Mouse (Mus musculus) MEL (cell line): Measurements from ENCODE around the gene Tmprss12. TPM values are rescaled to one million over a fixed set of nuclear protein-coding genes. Genes with fewer than 3 reads are reported as not detected.

Source experiments
- DNase-seq: peaks from one replicate; pipeline ENCODE4 v3.0.0; 2011; ENCODE audit warnings: low read depth, low spot score
- H3K27ac ChIP-seq: 2 replicates; pipeline ENCODE4 v1.5.1; 2012; ENCODE audit warnings: low read depth, mild to moderate bottlenecking, control low read depth, low read length, moderate library complexity; ENCODE audit not compliant: control insufficient read depth
- H3K27me3 ChIP-seq, 2 experiments: fragments of 150-350 bp in 1 of 2; sonication (generic) in 1 of 2; 2 replicates each; pipeline ENCODE4 v1.6.1; 2012; ENCODE audit warnings: low read length in 2 of 2, mild to moderate bottlenecking in 2 of 2, improper control_type of control experiment in 1 of 2, moderate library complexity in 1 of 2; ENCODE audit not compliant: insufficient read depth in 2 of 2, control insufficient read depth in 1 of 2
- H3K36me3 ChIP-seq, 2 experiments: 2 replicates each; pipeline ENCODE4 v1.6.1; 2012 to 2014; ENCODE audit warnings: low read length in 2 of 2, improper control_type of control experiment in 1 of 2, inconsistent platforms in 1 of 2, mild to moderate bottlenecking in 1 of 2; ENCODE audit not compliant: insufficient read depth in 2 of 2, control insufficient read depth in 1 of 2
- H3K4me1 ChIP-seq, 2 experiments: fragments of 150-350 bp in 1 of 2; sonication (generic) in 1 of 2; 2 replicates each; pipeline ENCODE4 v1.6.1; 2012; ENCODE audit warnings: low read length in 2 of 2, improper control_type of control experiment in 1 of 2, mild to moderate bottlenecking in 1 of 2; ENCODE audit not compliant: insufficient read depth in 2 of 2, control insufficient read depth in 1 of 2
- H3K4me3 ChIP-seq, 2 experiments: fragments of 150-350 bp in 1 of 2; sonication (generic) in 1 of 2; 2 replicates each; pipeline ENCODE4 v1.5.1; 2012; ENCODE audit warnings: low read depth in 2 of 2, low read length in 2 of 2, mild to moderate bottlenecking in 2 of 2, moderate library complexity in 2 of 2, control low read depth in 1 of 2, improper control_type of control experiment in 1 of 2; ENCODE audit not compliant: control insufficient read depth in 1 of 2, insufficient read depth in 1 of 2
- H3K79me2 ChIP-seq: 2 replicates; pipeline ENCODE4 v1.6.1; 2012; ENCODE audit warnings: mild to moderate bottlenecking, low read length, moderate library complexity; ENCODE audit not compliant: control insufficient read depth, poor library complexity, insufficient read depth
- H3K9ac ChIP-seq: 2 replicates; pipeline ENCODE4 v1.6.1; 2012; ENCODE audit warnings: low read depth, mild to moderate bottlenecking, control low read depth, low read length, moderate library complexity; ENCODE audit not compliant: control insufficient read depth, poor library complexity, severe bottlenecking
- H3K9me3 ChIP-seq: fragments of 150-350 bp; sonication (generic); replicated peaks from 2 replicates; pipeline ENCODE4 v1.6.1; 2012; ENCODE audit warnings: mild to moderate bottlenecking, low read length, improper control_type of control experiment, moderate library complexity; ENCODE audit not compliant: insufficient read depth
- CHD1 ChIP-seq: IDR thresholded peaks from 2 replicates; pipeline ENCODE4 v1.6.1; 2012; ENCODE audit warnings: low read depth, mild to moderate bottlenecking, inconsistent platforms, low read length, improper control_type of control experiment
- CHD2 ChIP-seq: IDR thresholded peaks from 2 replicates; pipeline ENCODE4 v1.6.1; 2011; ENCODE audit warnings: low read length, improper control_type of control experiment
- CTCF ChIP-seq, 3 experiments: IDR thresholded peaks in 2 of 3; conservative IDR thresholded peaks in 1 of 3; 2 replicates each; pipeline ENCODE4 v1.5.1; 2011 to 2012; ENCODE audit warnings: low read length in 3 of 3, low read depth in 2 of 3, mild to moderate bottlenecking in 2 of 3, improper control_type of control experiment in 1 of 3, inconsistent platforms in 1 of 3, mixed read lengths in 1 of 3, moderate library complexity in 1 of 3; ENCODE audit not compliant: control insufficient read depth in 1 of 3, insufficient read depth in 1 of 3, poor library complexity in 1 of 3, severe bottlenecking in 1 of 3
- E2F4 ChIP-seq: IDR thresholded peaks from 2 replicates; pipeline ENCODE4 v1.6.1; 2011; ENCODE audit warnings: low read depth, low read length, improper control_type of control experiment, borderline replicate concordance
- ELF1 ChIP-seq: IDR thresholded peaks from 2 replicates; pipeline ENCODE4 v1.6.1; 2014; ENCODE audit warnings: low read depth, mild to moderate bottlenecking, inconsistent platforms, low read length, improper control_type of control experiment, moderate library complexity
- ETS1 ChIP-seq: IDR thresholded peaks from 2 replicates; pipeline ENCODE4 v1.6.1; 2012; ENCODE audit warnings: low read depth, mild to moderate bottlenecking, inconsistent platforms, low read length, improper control_type of control experiment, moderate library complexity
- GABPA ChIP-seq: IDR thresholded peaks from 2 replicates; pipeline ENCODE4 v1.6.1; 2012; ENCODE audit warnings: low read depth, mild to moderate bottlenecking, inconsistent platforms, low read length, improper control_type of control experiment, moderate library complexity
- GATA1 ChIP-seq: IDR thresholded peaks from 2 replicates; pipeline ENCODE4 v1.6.1; 2011; ENCODE audit warnings: low read depth, low read length, improper control_type of control experiment
- HCFC1 ChIP-seq: IDR thresholded peaks from 2 replicates; pipeline ENCODE4 v1.6.1; 2012; ENCODE audit warnings: low read depth, mild to moderate bottlenecking, inconsistent platforms, low read length, improper control_type of control experiment, moderate library complexity
- JUND ChIP-seq: IDR thresholded peaks from 2 replicates; pipeline ENCODE4 v1.6.1; 2011; ENCODE audit warnings: low read depth, mild to moderate bottlenecking, improper control_type of control experiment, low read length
- KAT2A ChIP-seq: conservative IDR thresholded peaks from 2 replicates; pipeline ENCODE4 v1.6.1; 2012; ENCODE audit warnings: low read depth, low read length, improper control_type of control experiment, inconsistent platforms
- MAFK ChIP-seq: IDR thresholded peaks from 2 replicates; pipeline ENCODE4 v1.6.1; 2011; ENCODE audit warnings: low read depth, mild to moderate bottlenecking, low read length, improper control_type of control experiment, borderline replicate concordance
- MAX ChIP-seq: IDR thresholded peaks from 2 replicates; pipeline ENCODE4 v1.6.1; 2011; ENCODE audit warnings: low read length, improper control_type of control experiment
- MAZ ChIP-seq: IDR thresholded peaks from 2 replicates; pipeline ENCODE4 v1.6.1; 2012; ENCODE audit warnings: low read depth, mild to moderate bottlenecking, inconsistent platforms, low read length, improper control_type of control experiment
- MEF2A ChIP-seq: IDR thresholded peaks from 2 replicates; pipeline ENCODE4 v1.6.1; 2014; ENCODE audit warnings: low read depth, mild to moderate bottlenecking, inconsistent platforms, low read length, improper control_type of control experiment; ENCODE audit not compliant: poor library complexity, insufficient replicate concordance, severe bottlenecking; ENCODE audit errors: extremely low read depth
- MYB ChIP-seq: IDR thresholded peaks from 2 replicates; pipeline ENCODE4 v1.6.1; 2011; ENCODE audit warnings: mild to moderate bottlenecking, low read depth, low read length, improper control_type of control experiment
- MYC ChIP-seq: IDR thresholded peaks from 2 replicates; pipeline ENCODE4 v1.6.1; 2011; ENCODE audit warnings: low read depth, mild to moderate bottlenecking, low read length, improper control_type of control experiment, moderate library complexity
- NELFE ChIP-seq: IDR thresholded peaks from 2 replicates; pipeline ENCODE4 v1.6.1; 2011; ENCODE audit warnings: low read depth, low read length, improper control_type of control experiment
- NRF1 ChIP-seq: IDR thresholded peaks from 2 replicates; pipeline ENCODE4 v1.6.1; 2014; ENCODE audit warnings: low read depth, mild to moderate bottlenecking, inconsistent platforms, low read length, improper control_type of control experiment, moderate library complexity; ENCODE audit not compliant: poor library complexity, insufficient read depth, severe bottlenecking
- POLR2A ChIP-seq, 2 experiments: IDR thresholded peaks; 2 replicates each; pipeline ENCODE4 v1.6.1; 2011 to 2012; ENCODE audit warnings: low read length in 2 of 2, mild to moderate bottlenecking in 2 of 2, control low read depth in 1 of 2, improper control_type of control experiment in 1 of 2, low read depth in 1 of 2, moderate library complexity in 1 of 2; ENCODE audit not compliant: control insufficient read depth in 1 of 2, insufficient read depth in 1 of 2, poor library complexity in 1 of 2
- POLR2AphosphoS2 ChIP-seq: IDR thresholded peaks from 2 replicates; pipeline ENCODE4 v1.6.1; 2011; ENCODE audit warnings: low read length, improper control_type of control experiment
- POLR2AphosphoS5 ChIP-seq: IDR thresholded peaks from 2 replicates; pipeline ENCODE4 v1.6.1; 2012; ENCODE audit warnings: low read depth, borderline replicate concordance, mild to moderate bottlenecking, inconsistent platforms, low read length, moderate library complexity, mixed read lengths
- RAD21 ChIP-seq: IDR thresholded peaks from 2 replicates; pipeline ENCODE4 v1.6.1; 2011; ENCODE audit warnings: mild to moderate bottlenecking, low read depth, low read length, improper control_type of control experiment
- RCOR1 ChIP-seq: IDR thresholded peaks from 2 replicates; pipeline ENCODE4 v1.6.1; 2012; ENCODE audit warnings: low read depth, mild to moderate bottlenecking, inconsistent platforms, low read length, improper control_type of control experiment
- SIN3A ChIP-seq: IDR thresholded peaks from 2 replicates; pipeline ENCODE4 v1.6.1; 2012; ENCODE audit warnings: low read length, improper control_type of control experiment, inconsistent platforms
- SMC3 ChIP-seq: IDR thresholded peaks from 2 replicates; pipeline ENCODE4 v1.6.1; 2011; ENCODE audit warnings: low read depth, low read length, improper control_type of control experiment
- TAL1 ChIP-seq: IDR thresholded peaks from 2 replicates; pipeline ENCODE4 v1.6.1; 2012; ENCODE audit warnings: mild to moderate bottlenecking, inconsistent platforms, low read length, moderate library complexity, mixed read lengths
- TBP ChIP-seq: IDR thresholded peaks from 2 replicates; pipeline ENCODE4 v1.8.0; 2011; ENCODE audit warnings: low read depth, low read length, improper control_type of control experiment
- TCF12 ChIP-seq: IDR thresholded peaks from 2 replicates; pipeline ENCODE4 v1.6.1; 2014; ENCODE audit warnings: low read depth, mild to moderate bottlenecking, inconsistent platforms, low read length, improper control_type of control experiment, moderate library complexity
- UBTF ChIP-seq: IDR thresholded peaks from 2 replicates; pipeline ENCODE4 v1.6.1; 2012; ENCODE audit warnings: low read depth, mild to moderate bottlenecking, inconsistent platforms, low read length, improper control_type of control experiment, moderate library complexity, borderline replicate concordance; ENCODE audit not compliant: insufficient read depth
- USF1 ChIP-seq: IDR thresholded peaks from 2 replicates; pipeline ENCODE4 v1.6.1; 2014; ENCODE audit warnings: low read depth, mild to moderate bottlenecking, inconsistent platforms, low read length, improper control_type of control experiment, moderate library complexity
- USF2 ChIP-seq, 2 experiments: IDR thresholded peaks; 2 replicates each; pipeline ENCODE4 v1.6.1; 2011 to 2012; ENCODE audit warnings: improper control_type of control experiment in 2 of 2, low read length in 2 of 2, borderline replicate concordance in 1 of 2, inconsistent platforms in 1 of 2, low read depth in 1 of 2, mild to moderate bottlenecking in 1 of 2; ENCODE audit not compliant: insufficient read depth in 1 of 2
- ZC3H11A ChIP-seq: IDR thresholded peaks from 2 replicates; pipeline ENCODE4 v1.6.1; 2012; ENCODE audit warnings: low read depth, mild to moderate bottlenecking, inconsistent platforms, low read length, improper control_type of control experiment
- ZKSCAN1 ChIP-seq: IDR thresholded peaks from 2 replicates; pipeline ENCODE4 v1.6.1; 2012; ENCODE audit warnings: low read depth, mild to moderate bottlenecking, inconsistent platforms, low read length, improper control_type of control experiment, moderate library complexity
- ZMIZ1 ChIP-seq: IDR thresholded peaks from 2 replicates; pipeline ENCODE4 v1.6.1; 2012; ENCODE audit warnings: low read depth, mild to moderate bottlenecking, inconsistent platforms, low read length, improper control_type of control experiment, moderate library complexity
- ZNF384 ChIP-seq: IDR thresholded peaks from 2 replicates; pipeline ENCODE4 v1.6.1; 2012; ENCODE audit warnings: low read depth, mild to moderate bottlenecking, inconsistent platforms, low read length, improper control_type of control experiment
- polyA plus RNA-seq, 2 experiments: library from polyadenylated mRNA; stranded (reverse) in 1 of 2; unstranded in 1 of 2; fragments of >175 nt in 1 of 2; fragments of >200 nt in 1 of 2; gene quantifications; 2 replicates each; pipeline versions ENCODE4 v1.2.1 to v1.2.4; 2012; ENCODE audit warnings: low replicate concordance in 2 of 2, low read depth in 1 of 2; ENCODE audit not compliant: insufficient read length in 2 of 2, insufficient read depth in 1 of 2, missing spikeins in 1 of 2
- total RNA-seq: library from RNA; depleted of rRNA; stranded (reverse); fragments of 300-350 nt; gene quantifications from 2 replicates; pipeline ENCODE4 v1.2.3, GENCODE M21; 2012

Gene Tmprss12
- total and polyA plus RNA-seq, 3 experiments = not detected

DNA sequence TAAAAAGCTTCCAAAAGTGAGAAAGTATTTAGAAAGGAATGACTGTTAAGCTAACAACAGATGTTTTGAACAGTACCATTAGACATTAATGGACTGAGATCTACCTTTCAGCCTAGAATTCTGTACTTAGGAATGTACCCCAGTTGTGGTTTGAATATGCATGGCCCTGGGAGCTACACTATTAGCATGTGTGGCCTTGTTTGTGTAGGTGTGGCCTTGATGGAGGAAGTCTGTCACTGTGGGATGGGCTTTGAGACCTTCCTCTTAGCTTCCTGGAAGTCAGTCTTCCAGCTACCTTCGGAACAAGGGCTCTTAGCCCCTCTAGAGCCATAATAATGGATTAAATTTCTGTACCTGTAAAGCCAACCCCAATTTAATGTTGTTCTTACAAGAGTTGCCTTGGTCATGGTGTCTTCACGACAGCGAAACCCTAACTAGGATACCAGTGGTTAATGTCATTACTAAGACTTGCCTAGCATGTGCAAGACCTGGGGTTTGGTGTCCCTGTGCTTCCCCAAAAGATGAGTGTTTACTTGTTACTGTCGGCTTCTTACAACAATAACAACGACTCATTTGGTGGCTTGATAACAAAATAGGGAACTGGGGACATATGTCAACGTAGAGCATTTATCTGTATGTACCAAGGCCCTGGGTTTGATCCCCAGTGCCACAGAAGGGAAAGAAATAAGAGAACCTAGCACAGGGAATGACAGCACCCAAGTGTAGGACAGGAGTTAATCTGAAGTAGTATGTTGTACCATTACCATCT, 31.8 kb upstream of the Tmprss12 start:
- Histone ChIP-seq H3K4me1 (peaks cover 17 to 22% of the 10 kb centered on the region in 2 experiments), H3K36me3 (peaks cover 31 to 69% of the 10 kb centered on the region in 2 experiments), H3K79me2 (peaks cover 14% of the 10 kb centered on the region)
- TF ChIP-seq ZNF384 (no peak), MAX (peak; percentile 81), NRF1 (no peak), ETS1 (peak; percentile 92), CHD2 (no peak), MYB (peak; percentile 57; the same call in 1 of the 2 replicates), ZC3H11A (no peak), TCF12 (peak; percentile 88), RCOR1 (peak; percentile 75), JUND (peak; percentile 10; the same call in 1 of the 2 replicates), KAT2A (no peak; the same call in 1 of the 2 replicates), MYC (peak; percentile 83), UBTF (no peak), RAD21 (no peak), E2F4 (no peak), GABPA (no peak), TAL1 (peak; percentile 76), CHD1 (no peak), POLR2AphosphoS2 (no peak), MEF2A (no peak), USF1 (no peak), SIN3A (peak; percentile 97), ELF1 (peak; percentile 45; the same call in 1 of the 2 replicates), POLR2A (IDR thresholded peaks at IDR 0.05; ENCODE audit: control insufficient read depth in 1 of 2, insufficient read depth in 1 of 2, low read depth in 1 of 2, low read length in 2 of 2, poor library complexity in 1 of 2) (no peak; a peak in 1 of 4 replicates), HCFC1 (peak; percentile 55; the same call in 1 of the 2 replicates), MAFK (no peak), CTCF (IDR thresholded peaks at IDR 0.05 in 2 of 3, conservative IDR thresholded peaks at IDR 0.05 in 1 of 3; ENCODE audit: control insufficient read depth in 1 of 3, insufficient read depth in 1 of 3, low read depth in 2 of 3, low read length in 3 of 3, poor library complexity in 1 of 3, severe bottlenecking in 1 of 3) (no peak), USF2 (IDR thresholded peaks at IDR 0.05; ENCODE audit: borderline replicate concordance in 1 of 2, insufficient read depth in 1 of 2, low read depth in 1 of 2, low read length in 2 of 2) (no peak), NELFE (no peak), MAZ (no peak), ZMIZ1 (no peak), GATA1 (peak; percentile 92), POLR2AphosphoS5 (no peak), TBP (peak; percentile 37; the same call in 1 of the 2 replicates), SMC3 (no peak), ZKSCAN1 (no peak)

More for the DNA sequence above, 31.8 kb upstream of the Tmprss12 start:
- DNase-seq = peak; percentile 92
- no peaks in the 10 kb centered on the region for H3K9me3 ChIP-seq
- no peak overlapping the region for H3K4me3 ChIP-seq
- peak overlapping the region; percentile 68 for H3K27ac ChIP-seq
- H3K9ac ChIP-seq = no peak overlapping the region
- no peaks in the 10 kb centered on the region for H3K27me3 ChIP-seq
